Mouse (Mus musculus): ENCODE results near the gene Spryd3. TPM values are rescaled to one million over a fixed set of nuclear protein-coding genes. Genes with fewer than 3 reads are reported as not detected.

The Spryd3 gene
- total and polyA plus RNA-seq, 3 experiments, result 29.3 to 35.4 TPM; not detected in 1

- Histone ChIP-seq H3K4me1 (ENCODE audit: control insufficient read depth in 1 of 2, insufficient read depth in 2 of 2, low read length in 2 of 2) (peaks cover 9 to 12% of the 10 kb centered on the region in 2 experiments), H3K27me3 (ENCODE audit: control insufficient read depth in 1 of 2, insufficient read depth in 2 of 2, low read length in 2 of 2) (no peaks in the 10 kb centered on the region), H3K79me2 (ENCODE audit: control insufficient read depth, insufficient read depth, low read length, poor library complexity) (peaks cover 12% of the 10 kb centered on the region), H3K4me3 (ENCODE audit: control insufficient read depth in 1 of 2, insufficient read depth in 1 of 2, low read depth in 2 of 2, low read length in 2 of 2) (peak overlapping the region; percentile 93 to 97), H3K9ac (ENCODE audit: control insufficient read depth, low read depth, low read length, poor library complexity, severe bottlenecking) (peak overlapping the region; percentile 88), H3K27ac (ENCODE audit: control insufficient read depth, low read depth, low read length) (peak overlapping the region; percentile 23), H3K9me3 (replicated peaks; ENCODE audit: insufficient read depth, low read length) (no peaks in the 10 kb centered on the region), H3K36me3 (ENCODE audit: control insufficient read depth in 1 of 2, insufficient read depth in 2 of 2, low read length in 2 of 2) (peaks cover 6 to 16% of the 10 kb centered on the region in 2 experiments)
- peak in 1 of 2 experiments; percentile 52; a peak in 1 of 4 replicates for TF ChIP-seq POLR2A (IDR thresholded peaks at IDR 0.05; ENCODE audit: control insufficient read depth in 1 of 2, insufficient read depth in 1 of 2, low read depth in 1 of 2, low read length in 2 of 2, poor library complexity in 1 of 2)
- no peak for TF ChIP-seq GATA1 (IDR thresholded peaks at IDR 0.05; ENCODE audit: low read depth, low read length)
- peak; percentile 98 for TF ChIP-seq ZKSCAN1 (IDR thresholded peaks at IDR 0.05; ENCODE audit: low read depth, low read length)
- no peak for TF ChIP-seq MXI1 (IDR thresholded peaks at IDR 0.05; ENCODE audit: low read depth, low read length)
- no peak for TF ChIP-seq HCFC1 (IDR thresholded peaks at IDR 0.05; ENCODE audit: low read depth, low read length)
- no peak for DNase-seq (ENCODE audit: low read depth, low spot score)
Observed at GRCm38 (mm10) chr15:102135522-102136128, 409 bp downstream of the Spryd3 start.

- peaks cover 9 to 12% of the 10 kb centered on the region in 2 experiments for H3K4me1 ChIP-seq (ENCODE audit: control insufficient read depth in 1 of 2, insufficient read depth in 2 of 2, low read length in 2 of 2)
- peak overlapping the region in 1 of 2 experiments; percentile 97; a peak in 1 of 4 replicates for H3K4me3 ChIP-seq (ENCODE audit: control insufficient read depth in 1 of 2, insufficient read depth in 1 of 2, low read depth in 2 of 2, low read length in 2 of 2)
- TF ChIP-seq TAL1 (IDR thresholded peaks at IDR 0.05; ENCODE audit: low read length) (peak; percentile 52), JUND (IDR thresholded peaks at IDR 0.05; ENCODE audit: low read depth, low read length) (no peak)
- peak overlapping the region; percentile 88; the same call in 1 of the 2 replicates for H3K9ac ChIP-seq (ENCODE audit: control insufficient read depth, low read depth, low read length, poor library complexity, severe bottlenecking)
- H3K9me3 ChIP-seq (replicated peaks; ENCODE audit: insufficient read depth, low read length), result no peaks in the 10 kb centered on the region
- peak; percentile 46 for DNase-seq (ENCODE audit: low read depth, low spot score)
- no peak overlapping the region for H3K27ac ChIP-seq (ENCODE audit: control insufficient read depth, low read depth, low read length)
- no peaks in the 10 kb centered on the region for H3K27me3 ChIP-seq (ENCODE audit: control insufficient read depth in 1 of 2, insufficient read depth in 2 of 2, low read length in 2 of 2)
- peaks cover 12% of the 10 kb centered on the region for H3K79me2 ChIP-seq (ENCODE audit: control insufficient read depth, insufficient read depth, low read length, poor library complexity)
- peaks cover 9 to 16% of the 10 kb centered on the region in 2 experiments for H3K36me3 ChIP-seq (ENCODE audit: control insufficient read depth in 1 of 2, insufficient read depth in 2 of 2, low read length in 2 of 2)
Observed at GRCm38 (mm10) chr15:102134709-102135108, 1.3 kb downstream of the Spryd3 start.

GRCm38 (mm10) chr15:102133314-102133713 is 2.7 kb downstream of the Spryd3 start:
- no peak for TF ChIP-seq USF1 (IDR thresholded peaks at IDR 0.05; ENCODE audit: low read depth, low read length)
- TF ChIP-seq E2F4 (IDR thresholded peaks at IDR 0.05; ENCODE audit: borderline replicate concordance, low read depth, low read length), result no peak
- TF ChIP-seq RCOR1 (IDR thresholded peaks at IDR 0.05; ENCODE audit: low read depth, low read length), result no peak
- TF ChIP-seq MXI1 (IDR thresholded peaks at IDR 0.05; ENCODE audit: low read depth, low read length), result no peak
- no peak for TF ChIP-seq ZNF384 (IDR thresholded peaks at IDR 0.05; ENCODE audit: low read depth, low read length)
- TF ChIP-seq POLR2AphosphoS2 (IDR thresholded peaks at IDR 0.05; ENCODE audit: low read length), result no peak
- no peak for TF ChIP-seq MYB (IDR thresholded peaks at IDR 0.05; ENCODE audit: low read depth, low read length)
- TF ChIP-seq CHD1 (IDR thresholded peaks at IDR 0.05; ENCODE audit: low read depth, low read length), result no peak
- TF ChIP-seq RAD21 (IDR thresholded peaks at IDR 0.05; ENCODE audit: low read depth, low read length), result no peak
- TF ChIP-seq ZKSCAN1 (IDR thresholded peaks at IDR 0.05; ENCODE audit: low read depth, low read length), result no peak
- no peak overlapping the region for H3K27ac ChIP-seq (ENCODE audit: control insufficient read depth, low read depth, low read length)
- H3K4me1 ChIP-seq (ENCODE audit: control insufficient read depth in 1 of 2, insufficient read depth in 2 of 2, low read length in 2 of 2), result peaks cover 9 to 12% of the 10 kb centered on the region in 2 experiments
- H3K9me3 ChIP-seq (replicated peaks; ENCODE audit: insufficient read depth, low read length), result no peaks in the 10 kb centered on the region
- peaks cover 11 to 16% of the 10 kb centered on the region in 2 experiments for H3K36me3 ChIP-seq (ENCODE audit: control insufficient read depth in 1 of 2, insufficient read depth in 2 of 2, low read length in 2 of 2)
- H3K79me2 ChIP-seq (ENCODE audit: control insufficient read depth, insufficient read depth, low read length, poor library complexity), result peaks cover 12% of the 10 kb centered on the region
- no peak overlapping the region for H3K9ac ChIP-seq (ENCODE audit: control insufficient read depth, low read depth, low read length, poor library complexity, severe bottlenecking)
- H3K4me3 ChIP-seq (ENCODE audit: control insufficient read depth in 1 of 2, insufficient read depth in 1 of 2, low read depth in 2 of 2, low read length in 2 of 2), result no peak overlapping the region
- DNase-seq (ENCODE audit: low read depth, low spot score), result no peak
- no peaks in the 10 kb centered on the region for H3K27me3 ChIP-seq (ENCODE audit: control insufficient read depth in 1 of 2, insufficient read depth in 2 of 2, low read length in 2 of 2)
